Mouse (Mus musculus) gastrocnemius, adult 8-10 months (tissue): ENCODE results near the gene Nrg3. TPM values are rescaled to one million over a fixed set of nuclear protein-coding genes. Genes with fewer than 3 reads are reported as not detected.

Source experiments
- DNase-seq, 2 experiments: peaks; one replicate each; pipeline ENCODE4 v3.0.0; 2022; ENCODE audit warnings: low spot score in 2 of 2
- total RNA-seq, 4 experiments: library from RNA; stranded (reverse); gene quantifications; 2 replicates each; pipeline ENCODE4 v1.2.4; 2022

Gene Nrg3
- total RNA-seq: not detected

- DNase-seq: no peak
Observed at GRCm38 (mm10) chr14:39472790-39473761, at the start of gene Nrg3. Gene Nrg3 (minus strand): TSS chr14:39473088.

- no peak for DNase-seq
Observed at GRCm38 (mm10) chr14:39508956-39509355, 36.1 kb upstream of the Nrg3 start.

- no peak for DNase-seq
Observed at GRCm38 (mm10) chr14:39473771-39474211, 903 bp upstream of the Nrg3 start.

- DNase-seq: no peak
Observed at GRCm38 (mm10) chr14:39472146-39472751, 639 bp downstream of the Nrg3 start.

- DNase-seq: no peak
Observed at GRCm38 (mm10) chr14:39471236-39471981, 1.5 kb downstream of the Nrg3 start.

GRCm38 (mm10) chr14:39445501-39445900 lies 27.4 kb downstream of the Nrg3 start:
- DNase-seq: no peak

- DNase-seq: no peak
Observed at GRCm38 (mm10) chr14:39428503-39428902, 44.4 kb downstream of the Nrg3 start.

GRCm38 (mm10) chr14:39421874-39422273 lies 51.0 kb downstream of the Nrg3 start:
- no peak for DNase-seq

GRCm38 (mm10) chr14:39413270-39413669 lies 59.6 kb downstream of the Nrg3 start:
- DNase-seq: no peak

GRCm38 (mm10) chr14:39386845-39387244 lies 86.0 kb downstream of the Nrg3 start:
- DNase-seq: no peak

- DNase-seq: no peak
Observed at GRCm38 (mm10) chr14:39381321-39381720, 91.6 kb downstream of the Nrg3 start.

- no peak for DNase-seq
Observed at GRCm38 (mm10) chr14:39373220-39373619, 99.7 kb downstream of the Nrg3 start.

GRCm38 (mm10) chr14:39356251-39356650 lies 116.6 kb downstream of the Nrg3 start:
- no peak for DNase-seq

GRCm38 (mm10) chr14:39351979-39352737 lies 120.7 kb downstream of the Nrg3 start:
- DNase-seq: no peak

- DNase-seq: no peak
Observed at GRCm38 (mm10) chr14:39317424-39318110, 155.3 kb downstream of the Nrg3 start.

GRCm38 (mm10) chr14:39314111-39314510 lies 158.8 kb downstream of the Nrg3 start:
- DNase-seq: no peak

- DNase-seq: no peak
Observed at GRCm38 (mm10) chr14:39265121-39265520, 207.8 kb downstream of the Nrg3 start.

- DNase-seq: no peak
Observed at GRCm38 (mm10) chr14:39264422-39264821, 208.5 kb downstream of the Nrg3 start.

- no peak for DNase-seq
Observed at GRCm38 (mm10) chr14:39261016-39261415, 211.9 kb downstream of the Nrg3 start.

GRCm38 (mm10) chr14:39255391-39255790 lies 217.5 kb downstream of the Nrg3 start:
- DNase-seq: no peak
